Mouse (Mus musculus): ENCODE results near the gene Tnfrsf13c. TPM values are rescaled to one million over a fixed set of nuclear protein-coding genes. Genes with fewer than 3 reads are reported as not detected.

The Tnfrsf13c gene
- total and polyA plus RNA-seq, 2 experiments from 2014 or later: 0.34 to 5.6 TPM

- no peak for ATAC-seq
- DNase-seq (ENCODE audit: low spot score): no peak
- H3K4me1 ChIP-seq (ENCODE audit: insufficient read depth, low read length): peaks cover 22% of the 10 kb centered on the region
- no peaks in the 10 kb centered on the region for H3K9me3 ChIP-seq (ENCODE audit: low read length)
- H3K27me3 ChIP-seq (ENCODE audit: insufficient read depth, low read length): no peaks in the 10 kb centered on the region; the same call in 1 of the 2 replicates
- no peak overlapping the region for H3K4me2 ChIP-seq (ENCODE audit: low read depth, low read length)
- TF ChIP-seq CTCF (IDR thresholded peaks at IDR 0.05; ENCODE audit: low read depth): no peak
- 0 out of 2 replicates have a peak overlapping the region, but pooled peaks have one; percentile 36 for H3K27ac ChIP-seq
- no peak overlapping the region for H3K9ac ChIP-seq (replicated peaks; ENCODE audit: low read length)
- H3K36me3 ChIP-seq (ENCODE audit: insufficient read depth, low read length): peaks cover 40% of the 10 kb centered on the region
- 69% methylated on average over 8 of the region's 10 CpGs for WGBS
- no peak overlapping the region for H3K4me3 ChIP-seq (ENCODE audit: low read length)
These were observed 19.3 kb downstream of the Tnfrsf13c start for GRCm38 (mm10) chr15:82204680-82205371.

- DNase-seq (ENCODE audit: low spot score) (no peak), ATAC-seq (no peak)
- no peak overlapping the region for H3K9ac ChIP-seq (replicated peaks; ENCODE audit: low read length)
- no peak for TF ChIP-seq CTCF (IDR thresholded peaks at IDR 0.05; ENCODE audit: low read depth)
- H3K9me3 ChIP-seq (ENCODE audit: low read length): no peaks in the 10 kb centered on the region
- H3K4me1 ChIP-seq (ENCODE audit: insufficient read depth, low read length): peaks cover 22% of the 10 kb centered on the region
- no peak overlapping the region for H3K4me2 ChIP-seq (ENCODE audit: low read depth, low read length)
- WGBS: 54% methylated on average over 20 of the region's 20 CpGs
- H3K27ac ChIP-seq: peak overlapping the region; percentile 36
- H3K27me3 ChIP-seq (ENCODE audit: insufficient read depth, low read length): no peaks in the 10 kb centered on the region
- H3K36me3 ChIP-seq (ENCODE audit: insufficient read depth, low read length): peaks cover 50% of the 10 kb centered on the region
- H3K4me3 ChIP-seq (ENCODE audit: low read length): no peak overlapping the region
These were observed 20.4 kb downstream of the Tnfrsf13c start for GRCm38 (mm10) chr15:82203611-82204351.

GRCm38 (mm10) chr15:82203090-82203489 lies 21.1 kb downstream of the Tnfrsf13c start:
- H3K4me3 ChIP-seq (ENCODE audit: low read length): no peak overlapping the region
- WGBS: 91% methylated on average over 10 of the region's 10 CpGs
- no peaks in the 10 kb centered on the region for H3K9me3 ChIP-seq (ENCODE audit: low read length)
- no peak for DNase-seq (ENCODE audit: low spot score)
- no peak overlapping the region for H3K9ac ChIP-seq (replicated peaks; ENCODE audit: low read length)
- no peaks in the 10 kb centered on the region for H3K27me3 ChIP-seq (ENCODE audit: insufficient read depth, low read length)
- no peak overlapping the region for H3K4me2 ChIP-seq (ENCODE audit: low read depth, low read length)
- peaks cover 22% of the 10 kb centered on the region for H3K4me1 ChIP-seq (ENCODE audit: insufficient read depth, low read length)
- peak overlapping the region; percentile 36; the same call in 1 of the 2 replicates for H3K27ac ChIP-seq
- no peak for TF ChIP-seq CTCF (IDR thresholded peaks at IDR 0.05; ENCODE audit: low read depth)
- no peak for ATAC-seq
- H3K36me3 ChIP-seq (ENCODE audit: insufficient read depth, low read length): peaks cover 55% of the 10 kb centered on the region

GRCm38 (mm10) chr15:82202086-82202485 lies 22.1 kb downstream of the Tnfrsf13c start:
- no peak for TF ChIP-seq CTCF (IDR thresholded peaks at IDR 0.05; ENCODE audit: low read depth)
- no peak overlapping the region for H3K4me2 ChIP-seq (ENCODE audit: low read depth, low read length)
- H3K4me1 ChIP-seq (ENCODE audit: insufficient read depth, low read length): peaks cover 14% of the 10 kb centered on the region
- H3K27ac ChIP-seq: no peak overlapping the region
- H3K36me3 ChIP-seq (ENCODE audit: insufficient read depth, low read length): peaks cover 65% of the 10 kb centered on the region
- no peak overlapping the region for H3K9ac ChIP-seq (replicated peaks; ENCODE audit: low read length)
- 87% methylated on average over 6 of the region's 6 CpGs for WGBS
- DNase-seq (ENCODE audit: low spot score): no peak
- H3K27me3 ChIP-seq (ENCODE audit: insufficient read depth, low read length): no peaks in the 10 kb centered on the region
- H3K4me3 ChIP-seq (ENCODE audit: low read length): no peak overlapping the region
- no peaks in the 10 kb centered on the region for H3K9me3 ChIP-seq (ENCODE audit: low read length)
- no peak for ATAC-seq

GRCm38 (mm10) chr15:82199546-82199945 lies 24.6 kb downstream of the Tnfrsf13c start:
- Histone ChIP-seq H3K4me3 (ENCODE audit: low read length) (no peak overlapping the region), H3K27ac (no peak overlapping the region), H3K9ac (replicated peaks; ENCODE audit: low read length) (no peak overlapping the region), H3K4me2 (ENCODE audit: low read depth, low read length) (no peak overlapping the region), H3K27me3 (ENCODE audit: insufficient read depth, low read length) (no peaks in the 10 kb centered on the region), H3K4me1 (ENCODE audit: insufficient read depth, low read length) (no peaks in the 10 kb centered on the region), H3K36me3 (ENCODE audit: insufficient read depth, low read length) (peaks cover 88% of the 10 kb centered on the region), H3K9me3 (ENCODE audit: low read length) (no peaks in the 10 kb centered on the region)
- ATAC-seq (no peak), DNase-seq (ENCODE audit: low spot score) (no peak)
- TF ChIP-seq CTCF (IDR thresholded peaks at IDR 0.05; ENCODE audit: low read depth): no peak
- WGBS: 84% methylated on average over 12 of the region's 12 CpGs

GRCm38 (mm10) chr15:82198342-82198741 lies 25.8 kb downstream of the Tnfrsf13c start:
- no peak overlapping the region for H3K4me2 ChIP-seq (ENCODE audit: low read depth, low read length)
- H3K9ac ChIP-seq (replicated peaks; ENCODE audit: low read length): no peak overlapping the region
- H3K4me1 ChIP-seq (ENCODE audit: insufficient read depth, low read length): no peaks in the 10 kb centered on the region
- TF ChIP-seq CTCF (IDR thresholded peaks at IDR 0.05; ENCODE audit: low read depth): no peak
- no peaks in the 10 kb centered on the region for H3K27me3 ChIP-seq (ENCODE audit: insufficient read depth, low read length)
- 89% methylated on average over 7 of the region's 7 CpGs for WGBS
- no peak overlapping the region for H3K27ac ChIP-seq
- H3K36me3 ChIP-seq (ENCODE audit: insufficient read depth, low read length): peaks cover 88% of the 10 kb centered on the region
- DNase-seq (ENCODE audit: low spot score): no peak
- no peak for ATAC-seq
- no peak overlapping the region for H3K4me3 ChIP-seq (ENCODE audit: low read length)
- no peaks in the 10 kb centered on the region for H3K9me3 ChIP-seq (ENCODE audit: low read length)

- WGBS: 88% methylated on average over 11 of the region's 11 CpGs
These were observed 26.2 kb downstream of the Tnfrsf13c start for GRCm38 (mm10) chr15:82197937-82198336.

More at GRCm38 (mm10) chr15:82197937-82198336, 26.2 kb downstream of the Tnfrsf13c start:
- Histone ChIP-seq H3K4me2 (ENCODE audit: low read depth, low read length) (no peak overlapping the region), H3K4me3 (ENCODE audit: low read length) (no peak overlapping the region), H3K27ac (no peak overlapping the region), H3K9me3 (ENCODE audit: low read length) (no peaks in the 10 kb centered on the region), H3K36me3 (ENCODE audit: insufficient read depth, low read length) (peaks cover 88% of the 10 kb centered on the region), H3K9ac (replicated peaks; ENCODE audit: low read length) (no peak overlapping the region), H3K4me1 (ENCODE audit: insufficient read depth, low read length) (no peaks in the 10 kb centered on the region), H3K27me3 (ENCODE audit: insufficient read depth, low read length) (no peaks in the 10 kb centered on the region)
- TF ChIP-seq CTCF (IDR thresholded peaks at IDR 0.05; ENCODE audit: low read depth): no peak
- no peak for DNase-seq (ENCODE audit: low spot score)
- no peak for ATAC-seq

All from hindbrain, postnatal 0 days (tissue).